Mouse (Mus musculus): ENCODE results near the gene Slc32a1. TPM values are rescaled to one million over a fixed set of nuclear protein-coding genes. Genes with fewer than 3 reads are reported as not detected.

Gene Slc32a1
- polyA plus RNA-seq, 1 experiment from 2014 or later: not detected

- no peak for DNase-seq (ENCODE audit: low spot score)
Measured at GRCm38 (mm10) chr2:158655806-158656205, 45.2 kb downstream of the Slc32a1 start.

GRCm38 (mm10) chr2:158658822-158659221 lies 48.3 kb downstream of the Slc32a1 start:
- no peak for DNase-seq (ENCODE audit: low spot score)

GRCm38 (mm10) chr2:158659346-158659745 lies 48.8 kb downstream of the Slc32a1 start:
- no peak for DNase-seq (ENCODE audit: low spot score)

DNA sequence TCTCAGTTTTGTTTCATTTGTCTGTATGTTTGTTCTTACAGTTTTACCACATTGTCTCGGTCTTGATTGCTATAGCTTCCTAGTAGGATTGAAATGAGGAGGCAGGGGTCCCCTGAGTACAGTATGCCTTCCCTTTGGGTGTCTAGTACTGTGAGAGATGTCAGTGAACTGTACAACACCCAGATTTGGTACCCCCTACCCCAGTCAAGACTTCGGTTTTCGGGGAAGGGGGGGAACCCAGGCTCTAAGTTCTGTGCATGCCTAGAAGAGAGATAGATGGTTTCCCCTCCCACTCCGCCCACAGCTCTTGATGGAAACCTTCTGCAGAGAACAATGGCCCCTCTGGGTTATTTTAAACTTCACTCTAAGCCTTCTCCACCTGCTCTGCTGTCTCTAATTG lies 54.5 kb downstream of the Slc32a1 start, which contains the start of gene Ppp1r16b:
Ppp1r16b (plus strand) TSS at position 301 of the 400 bp plus-strand sequence.
- DNase-seq (ENCODE audit: low spot score): no peak

MicroRNA genes within 50 kb of the gene (microRNA counts, 519-probe panel; counts per million panel counts)
- microRNA mmu-miR-3474: 473 counts per million, percentile 71 among the panel's probes with 10 or more counts

Small RNA genes lying within 50 kb of the gene (microRNA-seq; reads per million reads assigned to microRNA genes)
- 3.7 reads per million for gene Mir3474 (ENCODE audit: borderline number of aligned reads)

Other genes with a start within 250 kb of the Slc32a1 start
- gene Snhg11, start 235.1 kb upstream of the Slc32a1 start, polyA plus RNA-seq (2015; fragmentation: Nextera tagmentation; extraction: Ambion mirVana): 4.1 and 6.4 TPM in 2 replicates
- 15.4 and 18.5 TPM in 2 replicates for gene Ralgapb, start 200.9 kb upstream of the Slc32a1 start, polyA plus RNA-seq (2015; fragmentation: Nextera tagmentation; extraction: Ambion mirVana)
- gene Adig, start 108.2 kb upstream of the Slc32a1 start, polyA plus RNA-seq (2015; fragmentation: Nextera tagmentation; extraction: Ambion mirVana): 0.22 and 1.2 TPM in 2 replicates
- gene Arhgap40, start 98.0 kb upstream of the Slc32a1 start, polyA plus RNA-seq (2015; fragmentation: Nextera tagmentation; extraction: Ambion mirVana): 0.10 TPM in 1 of 2 replicates, not detected in the other
- 16.1 and 18.4 TPM in 2 replicates for gene Actr5, start 14.1 kb downstream of the Slc32a1 start, polyA plus RNA-seq (2015; fragmentation: Nextera tagmentation; extraction: Ambion mirVana)
- gene Ppp1r16b, start 54.6 kb downstream of the Slc32a1 start, polyA plus RNA-seq (2015; fragmentation: Nextera tagmentation; extraction: Ambion mirVana): 45.4 and 58.3 TPM in 2 replicates
- 18.7 and 19.8 TPM in 2 replicates for gene Fam83d, start 157.3 kb downstream of the Slc32a1 start, polyA plus RNA-seq (2015; fragmentation: Nextera tagmentation; extraction: Ambion mirVana)
- gene Dhx35, start 184.0 kb downstream of the Slc32a1 start, polyA plus RNA-seq (2015; fragmentation: Nextera tagmentation; extraction: Ambion mirVana): 9.3 and 11.1 TPM in 2 replicates

Measured in thymus, postnatal 0 days (tissue).